Mouse (Mus musculus) adrenal gland (tissue): ENCODE results near the gene Usp13.

ENCODE experiments used
- intact Hi-C: fragments of 180-260 bp; cut with DNase I; formaldehyde crosslinking; loops from one replicate; pipeline ENCODE4 v1.15.1; 2025

Gene Usp13

GRCm38 (mm10) chr3:32924168-32924567 is 106.8 kb downstream of the Usp13 start:
- intact Hi-C loops: no loop called here

DNA sequence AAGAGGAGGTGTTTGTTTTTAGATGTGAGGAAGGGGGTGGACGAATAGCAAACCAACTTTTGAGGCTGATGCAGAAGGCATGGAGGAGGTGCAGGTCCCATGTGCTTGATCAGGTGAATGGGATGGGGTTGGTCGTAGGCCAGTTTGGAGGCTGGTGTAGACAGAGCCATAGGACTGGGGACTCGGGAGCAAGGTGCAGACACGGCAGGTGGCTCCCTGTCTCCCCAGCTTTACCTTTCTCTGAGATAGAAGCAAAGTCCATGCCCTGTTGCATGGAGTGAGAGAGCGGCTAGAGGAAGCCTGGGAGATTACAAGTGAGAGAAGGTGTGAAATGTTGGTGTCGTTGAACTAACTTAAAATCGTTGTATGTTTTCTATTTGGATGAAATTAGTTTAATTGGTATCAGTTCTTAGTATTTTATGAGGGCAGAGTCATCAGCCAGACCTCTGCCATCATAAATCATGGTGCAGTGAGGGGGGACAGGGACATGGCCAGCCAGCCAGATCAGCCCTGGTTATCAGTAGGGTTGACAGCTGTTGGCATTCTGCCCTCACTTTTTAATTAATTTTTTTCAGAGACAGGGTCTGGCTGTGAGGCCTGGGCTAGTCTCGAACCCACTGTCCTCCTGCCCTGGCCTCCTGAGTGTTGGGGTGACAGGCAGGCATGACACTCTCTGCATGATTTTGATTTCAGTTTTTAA is 122.6 kb downstream of the Usp13 start:
- intact Hi-C loops: no loop called here

DNA sequence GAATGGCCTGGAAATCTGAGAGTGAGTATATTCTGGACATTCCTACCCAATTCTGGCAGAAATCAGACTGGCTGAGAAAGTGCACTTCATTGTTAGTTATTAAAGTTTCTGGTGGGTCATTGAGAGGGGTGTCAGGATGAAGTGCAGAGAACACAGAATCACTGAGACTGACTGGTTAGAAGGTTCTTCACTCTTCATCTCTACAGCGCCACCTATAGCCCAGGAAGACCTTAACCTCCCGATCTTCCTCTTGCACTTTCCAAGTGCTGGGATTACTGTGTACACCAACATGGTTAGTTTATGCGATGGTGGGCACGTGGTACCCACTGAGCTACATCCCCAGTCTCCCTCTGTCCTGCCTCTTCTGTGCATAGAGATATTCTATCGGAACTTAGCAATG is 130.1 kb downstream of the Usp13 start:
- intact Hi-C loops: no loop called here

GRCm38 (mm10) chr3:32951382-32951781 is 134.0 kb downstream of the Usp13 start:
- intact Hi-C loops: no loop called here

DNA sequence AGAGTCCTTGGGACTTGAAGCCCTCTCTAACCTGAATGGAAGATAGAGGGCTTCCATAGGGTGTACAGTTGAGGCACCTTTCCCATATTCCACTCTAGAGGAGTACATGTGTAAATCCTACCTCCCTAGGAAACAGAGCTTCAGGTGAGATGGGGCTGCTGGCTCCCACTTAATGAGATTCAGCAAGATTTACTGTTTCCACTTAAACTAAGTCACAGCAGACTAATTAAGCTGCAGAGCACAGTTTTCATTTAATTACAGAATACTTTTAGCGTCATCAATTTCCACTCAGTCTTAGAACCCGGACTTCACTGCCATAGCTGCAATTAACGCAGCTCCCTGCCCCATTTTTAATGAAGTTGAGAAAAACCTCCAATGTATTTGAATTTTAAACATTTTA is 144.1 kb downstream of the Usp13 start:
- intact Hi-C loops: no loop called here

DNA sequence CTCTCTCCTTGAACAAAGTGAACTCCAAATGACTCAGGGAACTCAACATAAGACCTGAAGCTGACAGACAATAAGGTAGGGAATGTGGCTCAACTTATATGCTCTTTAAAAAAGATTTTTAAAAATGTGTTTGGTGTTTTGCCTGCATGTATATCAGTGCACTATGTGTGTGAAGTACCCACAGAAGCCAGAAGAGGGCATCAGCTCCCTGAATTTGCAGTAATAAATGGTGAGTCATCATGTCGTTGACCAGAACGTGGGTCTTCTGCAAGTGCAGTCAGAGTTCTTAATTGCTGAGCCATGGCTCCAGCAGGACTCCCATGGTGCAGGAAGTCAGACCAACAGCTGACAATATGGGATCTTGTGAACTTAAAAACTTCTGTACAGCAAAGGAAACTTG is 148.2 kb downstream of the Usp13 start:
- intact Hi-C loops: no loop called here

GRCm38 (mm10) chr3:32968671-32969425 is 151.5 kb downstream of the Usp13 start:
- intact Hi-C loops: no loop called here

DNA sequence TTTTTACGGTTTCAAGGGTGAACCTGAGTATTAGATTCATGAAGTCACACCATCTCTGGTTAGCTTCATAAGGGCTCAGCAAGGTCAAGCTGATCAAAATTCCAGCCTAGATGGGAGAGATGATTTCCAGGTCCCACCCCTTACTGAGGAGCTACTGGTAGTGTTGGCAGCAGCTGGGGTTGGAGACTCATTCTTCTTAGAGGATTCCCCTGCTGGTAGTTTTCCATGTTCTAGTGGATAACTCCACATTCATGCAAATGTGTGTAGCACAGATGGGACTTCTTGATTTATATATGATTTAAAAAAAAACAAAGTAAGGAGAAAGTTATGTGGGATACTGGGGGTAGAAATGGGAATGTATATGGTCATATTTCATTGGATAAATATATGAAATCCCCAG is 152.9 kb downstream of the Usp13 start:
- intact Hi-C loops: no loop called here

DNA sequence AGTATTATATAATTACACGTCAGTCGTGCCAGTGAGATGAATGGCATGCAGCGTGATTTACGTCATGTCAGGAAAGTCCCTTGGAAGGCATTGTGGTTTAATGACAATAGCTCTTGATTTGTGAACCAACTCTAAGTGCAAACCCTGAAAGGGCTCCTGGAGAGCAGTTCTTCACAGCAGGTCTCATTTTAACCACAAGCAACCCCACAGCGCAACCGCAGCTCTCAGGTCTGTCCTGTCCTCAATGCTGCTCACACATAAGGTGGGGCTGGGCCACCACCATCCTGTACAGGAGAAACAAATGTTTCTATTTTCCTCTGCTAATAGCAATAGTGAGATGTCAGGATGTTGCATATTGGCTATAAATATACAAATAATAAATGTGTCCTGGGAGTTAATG is 161.9 kb downstream of the Usp13 start:
- intact Hi-C loops: no loop called here

GRCm38 (mm10) chr3:32979981-32980380 is 162.6 kb downstream of the Usp13 start:
- intact Hi-C loops: no loop called here

GRCm38 (mm10) chr3:32985141-32985540 is 167.8 kb downstream of the Usp13 start:
- intact Hi-C loops: no loop called here
